Mouse (Mus musculus) neural tube, embryonic 13.5 days (tissue): ENCODE data around the gene Alox12b. TPM values are rescaled to one million over a fixed set of nuclear protein-coding genes. Genes with fewer than 3 reads are reported as not detected.

Experiments used
- ATAC-seq: fragments of 200-750 bp; cut with Nextera tagmentation; 2 replicates; pipeline ENCODE4 v1.8.0; 2017; ENCODE audit warnings: low read depth, mild to moderate bottlenecking, moderate TSS enrichment, moderate library complexity
- H3K27ac ChIP-seq: fragments of 300-500 bp; sonication (generic); replicated peaks from 2 replicates; pipeline ENCODE4 v1.5.1; 2015; ENCODE audit warnings: moderate library complexity, mild to moderate bottlenecking, inconsistent platforms
- H3K27me3 ChIP-seq: fragments of 300-500 bp; sonication (generic); 2 replicates; pipeline ENCODE4 v1.6.1; 2015; ENCODE audit warnings: mild to moderate bottlenecking, inconsistent platforms
- H3K36me3 ChIP-seq: fragments of 300-500 bp; sonication (generic); 2 replicates; pipeline ENCODE4 v1.6.1; 2015; ENCODE audit warnings: mild to moderate bottlenecking, inconsistent platforms
- H3K4me1 ChIP-seq: fragments of 300-500 bp; sonication (generic); replicated peaks from 2 replicates; pipeline ENCODE4 v1.6.1; 2015; ENCODE audit warnings: inconsistent platforms
- H3K4me2 ChIP-seq: fragments of 300-500 bp; sonication (generic); 2 replicates; pipeline ENCODE4 v1.6.1; 2015; ENCODE audit warnings: inconsistent platforms, mild to moderate bottlenecking, moderate library complexity
- H3K4me3 ChIP-seq: fragments of 300-500 bp; sonication (generic); 2 replicates; pipeline ENCODE4 v1.5.1; 2015; ENCODE audit warnings: mild to moderate bottlenecking, inconsistent platforms
- H3K9ac ChIP-seq: fragments of 300-500 bp; sonication (generic); 2 replicates; pipeline ENCODE4 v1.6.1; 2015; ENCODE audit warnings: moderate library complexity, mild to moderate bottlenecking, inconsistent platforms
- H3K9me3 ChIP-seq: fragments of 300-500 bp; sonication (generic); 2 replicates; pipeline ENCODE4 v1.6.1; 2016; ENCODE audit warnings: inconsistent platforms
- WGBS: fragments of 180-500 bp; shearing (Covaris S2); methylation state at CpG from one replicate; pipeline ENCODE4 v1.1.7; 2015; 5-methylcytosine and 5-hydroxymethylcytosine counted together
- polyA plus RNA-seq: library from polyadenylated mRNA; unstranded; fragments of >200 nt; fragmentation: Nextera tagmentation; extraction: Ambion mirVana; gene quantifications from 2 replicates; pipeline ENCODE4 v1.2.1, GENCODE M21; 2015

Alox12b gene
- polyA plus RNA-seq: 0.22 and 0.23 TPM in 2 replicates

DNA sequence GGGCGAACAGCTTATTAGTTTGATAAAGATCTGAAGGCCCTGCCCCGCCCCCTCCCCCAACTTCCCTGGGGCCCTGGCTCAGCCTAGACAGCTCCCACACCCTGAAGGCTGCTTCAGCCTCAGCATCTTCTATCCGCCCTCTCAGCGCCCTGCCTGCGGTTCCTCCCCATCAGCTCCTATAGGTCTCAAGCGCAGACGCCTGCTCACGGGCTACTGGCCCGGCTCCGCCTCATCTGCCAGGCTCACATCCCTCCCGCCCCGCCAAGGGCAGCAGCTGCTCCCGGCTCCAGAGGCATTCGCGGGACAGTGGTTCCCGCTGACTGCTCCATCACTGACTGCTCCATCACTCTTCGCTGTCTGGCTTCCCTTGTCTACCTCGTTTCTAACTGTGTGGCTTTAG, at the start of gene Alox12b:
Gene Alox12b (plus strand): TSS at position 190 of the 400 bp plus-strand sequence.
- Histone ChIP-seq H3K4me2 (peak within 1 kb of the TSS; percentile 48), H3K9ac (peak within 1 kb of the TSS; percentile 48; the same call in 1 of the 2 replicates), H3K4me1 (peaks cover 8% of the 10 kb centered on the region), H3K36me3 (no peaks in the 10 kb centered on the region), H3K27ac (no peak within 1 kb of the TSS), H3K4me3 (peak within 1 kb of the TSS; percentile 20), H3K27me3 (peaks cover 60% of the 10 kb centered on the region), H3K9me3 (no peaks in the 10 kb centered on the region)
- 4% methylated on average over 18 of the region's 18 CpGs for WGBS
- no peak for ATAC-seq

DNA sequence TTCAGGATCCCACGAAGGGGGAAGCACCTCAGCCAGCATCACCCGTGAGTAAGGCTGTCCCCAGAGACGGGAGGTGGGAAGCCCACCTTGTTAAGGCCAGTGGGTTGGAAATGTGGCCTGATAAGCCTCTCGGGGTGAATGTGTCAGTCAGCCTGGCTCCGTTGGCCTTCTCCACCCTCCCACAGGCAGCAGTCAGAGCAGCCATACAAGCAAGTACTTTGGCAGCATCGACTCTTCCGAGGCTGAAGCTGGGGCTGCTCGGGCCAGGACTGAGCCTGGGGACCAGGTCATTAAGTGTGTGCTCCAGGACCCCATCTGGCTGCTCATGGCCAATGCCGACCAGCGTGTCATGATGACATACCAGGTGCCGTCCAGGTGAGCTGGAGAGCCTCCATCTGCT, 49.1 kb upstream of the Alox12b start:
- no peaks in the 10 kb centered on the region for H3K9me3 ChIP-seq
- no peak overlapping the region for H3K4me3 ChIP-seq
- H3K9ac ChIP-seq: no peak overlapping the region
- no peaks in the 10 kb centered on the region for H3K27me3 ChIP-seq
- H3K4me1 ChIP-seq: peaks cover 22% of the 10 kb centered on the region
- peaks cover 70% of the 10 kb centered on the region for H3K36me3 ChIP-seq
- no peak overlapping the region for H3K27ac ChIP-seq
- 93% methylated on average over 11 of the region's 11 CpGs for WGBS
- no peak overlapping the region for H3K4me2 ChIP-seq
- no peak for ATAC-seq

- H3K4me3 ChIP-seq: no peak overlapping the region
- no peaks in the 10 kb centered on the region for H3K9me3 ChIP-seq
- peaks cover 64% of the 10 kb centered on the region for H3K36me3 ChIP-seq
- H3K9ac ChIP-seq: no peak overlapping the region
- WGBS: 95% methylated on average over 9 of the region's 9 CpGs
- H3K27ac ChIP-seq: no peak overlapping the region
- peaks cover 5% of the 10 kb centered on the region; the same call in 1 of the 2 replicates for H3K27me3 ChIP-seq
- peaks cover 22% of the 10 kb centered on the region for H3K4me1 ChIP-seq
- H3K4me2 ChIP-seq: no peak overlapping the region
- no peak for ATAC-seq
Measured at GRCm38 (mm10) chr11:69108223-69108622, 48.6 kb upstream of the Alox12b start.

GRCm38 (mm10) chr11:69109032-69109900, 47.5 kb upstream of the Alox12b start:
- WGBS: 86% methylated on average over 13 of the region's 13 CpGs
- no peak for ATAC-seq
- Histone ChIP-seq H3K27ac (no peak overlapping the region), H3K9ac (no peak overlapping the region), H3K36me3 (peaks cover 54% of the 10 kb centered on the region), H3K4me3 (no peak overlapping the region), H3K4me1 (peaks cover 22% of the 10 kb centered on the region), H3K4me2 (no peak overlapping the region), H3K9me3 (no peaks in the 10 kb centered on the region), H3K27me3 (peaks cover 13% of the 10 kb centered on the region; the same call in 1 of the 2 replicates)

DNA sequence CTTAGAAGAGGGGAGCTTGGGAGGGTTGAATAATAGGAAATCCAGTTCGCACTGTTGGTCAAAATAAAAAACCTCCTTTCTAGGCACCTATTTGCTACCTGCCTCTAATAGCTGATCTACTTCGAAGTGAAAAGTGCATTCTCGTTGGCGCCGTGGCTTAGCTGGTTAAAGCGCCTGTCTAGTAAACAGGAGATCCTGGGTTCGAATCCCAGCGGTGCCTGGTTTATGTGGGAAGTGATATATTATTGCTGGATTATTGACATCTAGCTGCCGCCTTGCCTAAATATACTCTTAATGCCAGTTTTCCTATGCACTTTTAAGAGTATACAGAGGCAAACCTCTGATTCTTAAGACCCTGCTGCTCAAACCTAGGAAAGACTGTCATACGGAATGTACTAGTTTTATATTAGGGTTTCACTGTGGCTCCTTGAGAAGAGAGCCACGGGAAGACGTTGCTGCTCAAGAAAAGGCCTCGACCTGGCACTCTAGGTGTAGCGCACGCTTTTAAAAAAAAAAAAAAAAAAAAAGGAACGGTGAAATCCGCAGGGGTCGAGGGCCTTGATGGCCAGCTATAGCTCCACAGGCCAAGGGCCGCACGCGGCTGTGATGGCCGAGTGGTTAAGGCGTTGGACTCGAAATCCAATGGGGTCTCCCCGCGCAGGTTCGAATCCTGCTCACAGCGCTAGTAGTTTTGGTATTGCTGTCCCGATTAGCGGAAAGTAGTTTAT, 46.3 kb upstream of the Alox12b start:
- Histone ChIP-seq H3K4me1 (peaks cover 22% of the 10 kb centered on the region), H3K9ac (peak overlapping the region; percentile 58; the same call in 1 of the 2 replicates), H3K27ac (0 out of 2 replicates have a peak overlapping the region, but pooled peaks have one; percentile 28), H3K4me2 (peak overlapping the region; percentile 60), H3K4me3 (peak overlapping the region; percentile 43), H3K36me3 (peaks cover 41% of the 10 kb centered on the region), H3K9me3 (no peaks in the 10 kb centered on the region), H3K27me3 (peaks cover 25% of the 10 kb centered on the region)
- under 1% methylated on average over 30 of the region's 30 CpGs for WGBS
- peak; percentile 53; the same call in 1 of the 2 replicates for ATAC-seq

GRCm38 (mm10) chr11:69111051-69111810, 45.6 kb upstream of the Alox12b start:
- 7% methylated on average over 21 of the region's 21 CpGs for WGBS

DNA sequence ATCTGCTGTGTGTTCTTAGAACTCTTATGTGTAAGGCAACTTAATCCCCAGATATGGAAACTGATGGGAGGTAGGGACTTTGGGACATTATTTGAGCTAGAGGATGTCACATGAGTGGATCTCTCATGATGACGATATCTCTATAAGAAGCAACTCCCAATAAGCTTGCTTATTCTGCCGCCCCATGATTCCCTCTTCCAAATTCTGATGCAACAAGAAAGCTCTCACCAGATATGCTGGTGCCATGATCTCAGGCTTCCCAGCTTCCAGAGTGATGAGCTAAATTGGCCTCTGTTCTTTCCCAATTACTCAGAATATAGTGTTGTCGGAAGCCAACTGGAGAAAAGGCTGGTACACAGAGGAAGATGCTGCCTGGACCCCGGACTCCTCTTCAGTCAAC, 44.9 kb upstream of the Alox12b start:
- Histone ChIP-seq H3K4me3 (no peak overlapping the region), H3K27ac (no peak overlapping the region), H3K4me1 (peaks cover 24% of the 10 kb centered on the region), H3K36me3 (peaks cover 28% of the 10 kb centered on the region), H3K9me3 (no peaks in the 10 kb centered on the region), H3K9ac (peak overlapping the region; percentile 58; the same call in 1 of the 2 replicates), H3K4me2 (peak overlapping the region; percentile 60), H3K27me3 (peaks cover 36% of the 10 kb centered on the region)
- WGBS: 54% methylated on average over 4 of the region's 4 CpGs
- ATAC-seq: no peak

More at GRCm38 (mm10) chr11:69111051-69111810, 45.6 kb upstream of the Alox12b start:
- H3K27me3 ChIP-seq: peaks cover 32% of the 10 kb centered on the region
- no peak for ATAC-seq
- peak overlapping the region; percentile 58 for H3K9ac ChIP-seq
- peak overlapping the region; percentile 60 for H3K4me2 ChIP-seq
- H3K27ac ChIP-seq: no peak overlapping the region
- peak overlapping the region; percentile 43 for H3K4me3 ChIP-seq
- peaks cover 22% of the 10 kb centered on the region for H3K4me1 ChIP-seq
- H3K9me3 ChIP-seq: no peaks in the 10 kb centered on the region
- H3K36me3 ChIP-seq: peaks cover 34% of the 10 kb centered on the region

- Histone ChIP-seq H3K27ac (no peak overlapping the region), H3K4me3 (no peak overlapping the region), H3K9ac (no peak overlapping the region), H3K4me2 (no peak overlapping the region), H3K36me3 (peaks cover 6% of the 10 kb centered on the region), H3K27me3 (peaks cover 36% of the 10 kb centered on the region), H3K4me1 (peaks cover 37% of the 10 kb centered on the region), H3K9me3 (no peaks in the 10 kb centered on the region)
- ATAC-seq: no peak
- WGBS: 80% methylated on average over 3 of the region's 3 CpGs
Measured at GRCm38 (mm10) chr11:69114018-69114417, 42.8 kb upstream of the Alox12b start.

DNA sequence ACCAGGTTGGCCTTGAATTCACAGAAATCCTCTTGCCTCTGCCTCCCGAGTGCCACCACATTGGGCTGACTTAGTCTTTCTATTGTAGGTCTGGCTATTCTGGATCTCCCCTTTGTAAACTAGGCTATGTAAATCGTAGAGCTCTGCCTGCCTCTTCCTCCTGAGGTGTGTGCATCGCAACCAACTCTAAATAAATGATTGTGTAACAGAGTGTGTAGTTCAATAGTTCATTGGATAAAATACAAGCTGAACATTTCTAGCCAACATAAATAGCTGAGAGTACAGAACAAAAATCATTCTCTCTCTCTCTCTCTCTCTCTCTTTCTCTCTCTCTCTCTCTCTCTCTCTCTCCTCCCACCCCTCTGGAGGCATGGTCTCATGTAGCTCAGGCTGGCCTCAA, 42.2 kb upstream of the Alox12b start:
- Histone ChIP-seq H3K27me3 (peaks cover 42% of the 10 kb centered on the region), H3K9ac (no peak overlapping the region), H3K4me3 (no peak overlapping the region), H3K27ac (no peak overlapping the region), H3K4me1 (peaks cover 43% of the 10 kb centered on the region), H3K36me3 (0 out of 2 replicates have a peak, but pooled peaks cover under 1% of the 10 kb centered on the region), H3K9me3 (no peaks in the 10 kb centered on the region), H3K4me2 (no peak overlapping the region)
- ATAC-seq: no peak
- WGBS: 87% methylated on average over 3 of the region's 3 CpGs

GRCm38 (mm10) chr11:69116843-69117242, 39.9 kb upstream of the Alox12b start:
- Histone ChIP-seq H3K9me3 (no peaks in the 10 kb centered on the region), H3K27ac (no peak overlapping the region), H3K9ac (0 out of 2 replicates have a peak overlapping the region, but pooled peaks have one; percentile 82), H3K4me2 (peak overlapping the region; percentile 98), H3K36me3 (no peaks in the 10 kb centered on the region), H3K4me1 (peaks cover 48% of the 10 kb centered on the region), H3K4me3 (peak overlapping the region; percentile 84), H3K27me3 (peaks cover 60% of the 10 kb centered on the region)
- ATAC-seq: no peak
- 49% methylated on average over 5 of the region's 5 CpGs for WGBS
